Mouse (Mus musculus): ENCODE data around the gene Nagpa.

GRCm38 (mm10) chr16:5232982-5233381 lies 29.2 kb upstream of the Nagpa start:
- TF ChIP-seq CTCF (IDR thresholded peaks at IDR 0.05; ENCODE audit: low read depth) (no peak), EP300 (IDR thresholded peaks at IDR 0.05; ENCODE audit: low read depth) (no peak)
